Mouse (Mus musculus): Measurements from ENCODE around the gene Sipa1l1.

- TF ChIP-seq CTCF (IDR thresholded peaks at IDR 0.05; ENCODE audit: borderline replicate concordance, insufficient read depth, low read depth, low read length), result no peak
- no peak for TF ChIP-seq POLR2A (IDR thresholded peaks at IDR 0.05; ENCODE audit: borderline replicate concordance, insufficient read depth, low read length)
These were observed 22.0 kb upstream of the Sipa1l1 start for GRCm38 (mm10) chr12:82147021-82147693.

All from cerebellum, adult 2 months (tissue).